Mouse (Mus musculus): ENCODE measurements around the gene C1qb. TPM values are rescaled to one million over a fixed set of nuclear protein-coding genes. Genes with fewer than 3 reads are reported as not detected.

C1qb gene
- 46.4 and 51.0 TPM in 2 replicates for polyA plus RNA-seq (2015; fragmentation: Nextera tagmentation; extraction: Ambion mirVana)

- Histone ChIP-seq H3K36me3 (no peaks in the 10 kb centered on the region), H3K4me1 (no peaks in the 10 kb centered on the region), H3K4me3 (no peak within 1 kb of the TSS), H3K27ac (no peak within 1 kb of the TSS), H3K4me2 (no peak within 1 kb of the TSS), H3K9ac (no peak within 1 kb of the TSS), H3K9me3 (no peaks in the 10 kb centered on the region), H3K27me3 (peaks cover 10% of the 10 kb centered on the region; the same call in 1 of the 2 replicates)
- no peak for ATAC-seq (ENCODE audit: borderline replicate concordance, extremely low read depth, low FRiP score, low TSS enrichment)
- WGBS, result 65% methylated on average over 7 of the region's 7 CpGs
These were observed at the start of gene C1qb for GRCm38 (mm10) chr4:136886101-136886500. Gene C1qb, minus strand, starts transcription at chr4:136886187.

DNA sequence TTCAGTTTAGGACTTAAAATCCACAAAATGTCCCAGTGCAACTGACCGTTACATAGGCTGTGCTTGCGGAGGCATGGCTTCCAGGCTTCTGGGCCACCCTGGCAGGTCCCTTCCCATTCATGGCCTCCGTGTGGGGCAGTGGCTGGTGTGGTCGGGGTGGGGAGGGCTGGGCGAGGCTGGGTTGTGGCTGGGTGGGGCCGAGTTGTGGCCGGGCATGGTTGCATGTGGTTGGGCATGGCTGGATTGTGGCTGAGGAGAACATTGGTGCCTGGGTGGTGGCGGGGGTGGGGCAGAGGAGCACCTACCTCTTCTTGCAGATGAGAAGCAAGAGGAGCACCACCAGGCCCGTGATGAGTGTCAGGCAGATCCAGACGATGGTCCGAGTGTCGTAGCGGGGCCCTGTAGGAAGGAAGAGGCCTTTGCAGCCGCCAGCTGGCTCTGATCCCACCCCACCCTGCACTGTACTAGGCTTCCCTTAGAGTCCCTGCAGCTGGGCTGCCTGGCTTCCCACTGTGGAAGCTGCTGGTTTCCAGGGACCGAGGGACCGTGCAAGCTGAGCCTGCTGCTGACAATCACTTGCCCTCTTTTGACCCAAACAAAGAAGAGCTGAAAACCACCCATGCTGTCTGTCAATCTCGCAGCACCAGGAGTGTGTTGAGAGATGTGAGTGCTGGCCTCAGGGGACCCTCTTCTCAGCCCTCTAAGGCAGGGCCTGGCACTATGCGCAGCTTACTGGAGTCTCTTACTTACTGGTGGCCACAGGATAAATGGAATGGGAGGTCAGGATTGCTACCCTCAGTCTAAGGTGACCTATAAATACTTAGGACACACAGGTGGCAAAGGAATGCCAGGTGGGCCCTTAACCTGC lies 49.0 kb upstream of the C1qb start:
- 40% methylated on average over 18 of the region's 18 CpGs for WGBS
- Histone ChIP-seq H3K27ac (no peak overlapping the region), H3K36me3 (no peaks in the 10 kb centered on the region), H3K9ac (no peak overlapping the region), H3K9me3 (no peaks in the 10 kb centered on the region), H3K27me3 (peaks cover 75% of the 10 kb centered on the region), H3K4me1 (peaks cover 8% of the 10 kb centered on the region; the same call in 1 of the 2 replicates), H3K4me3 (no peak overlapping the region), H3K4me2 (no peak overlapping the region)
- ATAC-seq (ENCODE audit: borderline replicate concordance, extremely low read depth, low FRiP score, low TSS enrichment), result peak; percentile 69; the same call in 1 of the 2 replicates

- Histone ChIP-seq H3K36me3 (no peaks in the 10 kb centered on the region), H3K9me3 (no peaks in the 10 kb centered on the region), H3K27me3 (peaks cover 82% of the 10 kb centered on the region), H3K4me2 (no peak overlapping the region), H3K27ac (no peak overlapping the region), H3K4me1 (peaks cover 8% of the 10 kb centered on the region; the same call in 1 of the 2 replicates), H3K4me3 (no peak overlapping the region), H3K9ac (no peak overlapping the region)
- no peak for ATAC-seq (ENCODE audit: borderline replicate concordance, extremely low read depth, low FRiP score, low TSS enrichment)
- 61% methylated on average over 8 of the region's 8 CpGs for WGBS
These were observed 44.5 kb upstream of the C1qb start for GRCm38 (mm10) chr4:136930474-136930873.

GRCm38 (mm10) chr4:136928928-136929327 lies 42.9 kb upstream of the C1qb start:
- no peak for ATAC-seq (ENCODE audit: borderline replicate concordance, extremely low read depth, low FRiP score, low TSS enrichment)
- Histone ChIP-seq H3K4me3 (no peak overlapping the region), H3K9me3 (no peaks in the 10 kb centered on the region), H3K4me2 (no peak overlapping the region), H3K9ac (no peak overlapping the region), H3K27me3 (peaks cover 85% of the 10 kb centered on the region), H3K36me3 (no peaks in the 10 kb centered on the region), H3K4me1 (no peaks in the 10 kb centered on the region), H3K27ac (no peak overlapping the region)
- WGBS, result 8% methylated on average over 5 of the region's 5 CpGs

DNA sequence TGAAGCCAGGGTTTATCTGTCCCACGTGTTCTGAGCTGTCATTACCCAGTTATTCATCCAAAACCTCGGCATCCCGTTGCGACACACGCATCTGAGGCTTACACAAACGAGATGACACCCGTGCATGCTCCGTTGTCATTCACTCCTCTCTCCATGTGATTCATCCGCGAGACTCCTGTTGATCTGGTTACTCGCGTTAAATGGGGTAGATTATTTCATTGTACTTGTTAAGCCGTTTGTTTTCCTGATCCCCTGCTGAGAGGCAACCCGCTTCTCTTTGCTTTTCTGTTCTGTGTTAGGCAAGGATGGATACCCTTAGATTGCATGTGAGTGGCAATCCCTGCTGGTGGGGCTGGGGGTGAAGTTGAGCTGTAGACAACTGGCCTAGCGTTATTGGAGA lies 39.8 kb upstream of the C1qb start:
- Histone ChIP-seq H3K4me2 (no peak overlapping the region), H3K9ac (no peak overlapping the region), H3K4me1 (no peaks in the 10 kb centered on the region), H3K36me3 (no peaks in the 10 kb centered on the region), H3K27ac (no peak overlapping the region), H3K9me3 (no peaks in the 10 kb centered on the region), H3K27me3 (peaks cover 64% of the 10 kb centered on the region), H3K4me3 (no peak overlapping the region)
- ATAC-seq (ENCODE audit: borderline replicate concordance, extremely low read depth, low FRiP score, low TSS enrichment), result no peak
- WGBS, result 15% methylated on average over 15 of the region's 15 CpGs

GRCm38 (mm10) chr4:136924529-136924928 lies 38.5 kb upstream of the C1qb start:
- Histone ChIP-seq H3K9me3 (no peaks in the 10 kb centered on the region), H3K36me3 (no peaks in the 10 kb centered on the region), H3K27me3 (peaks cover 56% of the 10 kb centered on the region), H3K4me1 (no peaks in the 10 kb centered on the region), H3K9ac (no peak overlapping the region), H3K27ac (no peak overlapping the region), H3K4me2 (no peak overlapping the region), H3K4me3 (no peak overlapping the region)
- ATAC-seq (ENCODE audit: borderline replicate concordance, extremely low read depth, low FRiP score, low TSS enrichment), result no peak
- WGBS, result 7% methylated on average over 6 of the region's 6 CpGs

DNA sequence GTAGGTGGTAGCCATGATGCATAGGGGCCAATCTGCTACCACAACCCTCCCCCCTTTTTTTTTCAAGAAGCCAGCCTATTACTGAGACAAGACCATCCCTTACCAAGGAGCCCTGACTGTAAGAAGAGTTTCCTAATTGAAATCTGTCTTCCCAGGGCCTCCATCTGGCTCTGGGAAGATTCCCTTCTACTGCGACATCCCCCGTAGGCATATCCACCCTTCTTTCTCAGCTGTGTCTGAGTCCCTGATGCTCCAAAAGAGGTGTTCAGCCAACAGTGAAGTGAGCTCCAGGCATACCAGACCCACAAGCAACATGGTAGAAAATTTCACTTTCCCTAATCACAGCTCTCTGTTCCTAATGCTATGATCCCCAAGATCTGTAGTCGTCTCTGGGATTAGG lies 33.5 kb upstream of the C1qb start:
- Histone ChIP-seq H3K9ac (no peak overlapping the region), H3K9me3 (no peaks in the 10 kb centered on the region), H3K4me1 (no peaks in the 10 kb centered on the region), H3K4me2 (no peak overlapping the region), H3K36me3 (no peaks in the 10 kb centered on the region), H3K4me3 (no peak overlapping the region), H3K27me3 (peaks cover 33% of the 10 kb centered on the region), H3K27ac (no peak overlapping the region)
- WGBS, result 68% methylated on average over 3 of the region's 3 CpGs
- ATAC-seq (ENCODE audit: borderline replicate concordance, extremely low read depth, low FRiP score, low TSS enrichment), result no peak

GRCm38 (mm10) chr4:136918834-136919233 lies 32.8 kb upstream of the C1qb start:
- no peaks in the 10 kb centered on the region for H3K9me3 ChIP-seq
- H3K4me1 ChIP-seq, result no peaks in the 10 kb centered on the region
- no peak overlapping the region for H3K4me2 ChIP-seq
- 83% methylated on average over 8 of the region's 8 CpGs for WGBS
- H3K4me3 ChIP-seq, result no peak overlapping the region
- no peaks in the 10 kb centered on the region for H3K36me3 ChIP-seq
- H3K9ac ChIP-seq, result no peak overlapping the region
- peaks cover 40% of the 10 kb centered on the region for H3K27me3 ChIP-seq
- ATAC-seq (ENCODE audit: borderline replicate concordance, extremely low read depth, low FRiP score, low TSS enrichment), result no peak
- no peak overlapping the region for H3K27ac ChIP-seq

DNA sequence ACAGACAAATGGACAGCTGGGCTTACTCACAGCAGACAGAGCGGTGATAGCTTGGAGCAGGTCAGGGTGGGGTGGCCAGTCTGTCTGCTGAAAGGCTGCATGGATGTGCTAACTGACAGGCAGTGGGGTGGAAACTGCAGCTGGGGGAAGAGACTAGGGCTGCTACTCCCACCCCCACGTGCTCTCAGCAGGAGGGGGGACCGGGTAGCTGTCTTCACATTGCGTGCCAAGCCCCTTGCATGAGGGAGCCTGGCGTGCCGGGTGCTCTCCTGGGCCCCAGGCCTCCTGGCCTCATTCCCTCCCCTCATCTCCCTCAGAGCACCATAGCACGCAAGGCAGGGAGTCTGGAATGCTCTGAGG lies 31.2 kb upstream of the C1qb start:
- Histone ChIP-seq H3K9ac (no peak overlapping the region), H3K4me1 (no peaks in the 10 kb centered on the region), H3K36me3 (no peaks in the 10 kb centered on the region), H3K4me2 (no peak overlapping the region), H3K27me3 (peaks cover 56% of the 10 kb centered on the region), H3K27ac (no peak overlapping the region), H3K4me3 (no peak overlapping the region), H3K9me3 (no peaks in the 10 kb centered on the region)
- 17% methylated on average over 7 of the region's 7 CpGs for WGBS
- no peak for ATAC-seq (ENCODE audit: borderline replicate concordance, extremely low read depth, low FRiP score, low TSS enrichment)

GRCm38 (mm10) chr4:136916359-136917164 lies 30.6 kb upstream of the C1qb start:
- Histone ChIP-seq H3K4me2 (no peak overlapping the region), H3K27me3 (peaks cover 58% of the 10 kb centered on the region), H3K27ac (no peak overlapping the region), H3K4me1 (no peaks in the 10 kb centered on the region), H3K4me3 (no peak overlapping the region), H3K36me3 (no peaks in the 10 kb centered on the region), H3K9ac (no peak overlapping the region), H3K9me3 (no peaks in the 10 kb centered on the region)
- no peak for ATAC-seq (ENCODE audit: borderline replicate concordance, extremely low read depth, low FRiP score, low TSS enrichment)
- 48% methylated on average over 20 of the region's 20 CpGs for WGBS

DNA sequence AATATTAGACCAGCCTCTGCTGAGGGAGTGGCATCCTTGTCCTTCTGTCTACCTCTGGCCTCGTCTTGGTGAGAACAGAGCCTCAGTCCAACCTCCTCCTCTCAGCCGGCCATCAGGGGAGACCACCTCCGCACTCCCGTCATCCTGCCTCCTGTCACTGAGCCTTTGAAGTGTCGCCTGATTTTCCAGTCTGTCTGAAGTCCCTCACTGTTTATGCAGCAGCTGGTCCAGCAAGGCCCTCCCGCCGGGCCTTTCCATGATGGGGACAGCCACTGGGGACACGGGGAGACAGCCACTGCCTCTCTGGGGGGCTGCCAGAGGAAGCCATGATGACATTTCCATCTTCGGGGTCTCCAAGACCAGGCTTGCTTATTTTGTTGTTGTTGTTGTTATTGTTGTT lies 26.9 kb upstream of the C1qb start:
- no peak for ATAC-seq (ENCODE audit: borderline replicate concordance, extremely low read depth, low FRiP score, low TSS enrichment)
- 14% methylated on average over 9 of the region's 9 CpGs for WGBS
- Histone ChIP-seq H3K4me3 (no peak overlapping the region), H3K9ac (no peak overlapping the region), H3K9me3 (no peaks in the 10 kb centered on the region), H3K4me1 (no peaks in the 10 kb centered on the region), H3K4me2 (no peak overlapping the region), H3K27me3 (peaks cover 75% of the 10 kb centered on the region), H3K27ac (no peak overlapping the region), H3K36me3 (no peaks in the 10 kb centered on the region)

- no peaks in the 10 kb centered on the region for H3K4me1 ChIP-seq
- peaks cover 78% of the 10 kb centered on the region for H3K27me3 ChIP-seq
- no peak overlapping the region for H3K27ac ChIP-seq
- no peaks in the 10 kb centered on the region for H3K9me3 ChIP-seq
- no peak overlapping the region for H3K4me2 ChIP-seq
- ATAC-seq (ENCODE audit: borderline replicate concordance, extremely low read depth, low FRiP score, low TSS enrichment), result no peak
- H3K9ac ChIP-seq, result no peak overlapping the region
- whole genome bisulfite sequencing, result 29% methylated on average over 9 of the region's 9 CpGs
- H3K4me3 ChIP-seq, result no peak overlapping the region
- no peaks in the 10 kb centered on the region for H3K36me3 ChIP-seq
These were observed 25.8 kb upstream of the C1qb start for GRCm38 (mm10) chr4:136911804-136912203.

All from lung, embryonic 15.5 days (tissue).